Mouse (Mus musculus): ENCODE results near the gene Nrg3. TPM values are rescaled to one million over a fixed set of nuclear protein-coding genes. Genes with fewer than 3 reads are reported as not detected.
"Not testable (repeated sequence)": the region's sequence is repeated elsewhere in the genome, so short reads cannot be mapped to it uniquely, and the experiment has no call there.

Gene Nrg3
- total RNA-seq, 1 experiment from 2014 or later = not detected

- no peak for ATAC-seq (replicated peaks; ENCODE audit: insufficient number of reproducible peaks, low FRiP score, low TSS enrichment, poor library complexity, severe bottlenecking)
Observed at GRCm38 (mm10) chr14:39261016-39261415, 211.9 kb downstream of the Nrg3 start.

DNA sequence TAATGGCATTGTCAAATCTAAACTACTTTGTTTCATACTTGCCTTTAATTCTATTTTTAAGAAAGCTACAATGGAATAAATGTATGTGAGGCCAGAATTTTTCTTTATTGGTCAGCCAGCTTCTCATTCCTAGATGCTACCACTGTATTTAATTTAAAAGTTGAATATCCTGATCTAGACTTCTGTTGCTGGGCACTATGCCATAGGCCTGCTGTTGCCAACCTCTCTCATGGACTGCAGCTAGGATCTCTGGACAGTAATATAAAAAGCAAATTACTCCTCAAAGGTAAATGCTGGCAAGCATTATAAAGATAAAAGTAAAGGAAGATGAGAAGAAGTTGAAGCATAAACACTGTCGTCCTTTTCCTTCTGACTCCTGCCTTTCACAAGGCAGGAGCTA lies 217.5 kb downstream of the Nrg3 start:
- no peak for ATAC-seq (replicated peaks; ENCODE audit: insufficient number of reproducible peaks, low FRiP score, low TSS enrichment, poor library complexity, severe bottlenecking)

DNA sequence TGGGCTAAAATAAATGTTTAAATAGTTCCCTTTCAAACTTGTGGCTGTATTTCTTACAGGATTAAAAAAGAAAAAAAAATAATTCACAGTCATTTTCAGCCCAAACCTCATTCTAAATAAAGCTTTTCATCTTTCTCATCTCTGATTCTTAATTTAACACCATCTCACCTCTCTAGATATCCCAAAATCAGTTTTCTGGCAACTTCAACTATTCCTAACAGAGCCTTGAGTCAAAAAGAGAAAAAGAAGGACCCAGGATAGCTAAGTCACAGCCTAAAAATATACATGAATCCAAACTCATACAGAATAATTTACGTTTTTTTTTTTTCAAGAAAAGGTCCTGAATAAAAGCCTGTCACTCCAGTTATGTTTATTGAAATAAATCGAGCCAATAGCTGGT lies 232.6 kb downstream of the Nrg3 start:
- no peak for ATAC-seq (replicated peaks; ENCODE audit: insufficient number of reproducible peaks, low FRiP score, low TSS enrichment, poor library complexity, severe bottlenecking)

GRCm38 (mm10) chr14:39211472-39211871 lies 261.4 kb downstream of the Nrg3 start:
- no peak for ATAC-seq (replicated peaks; ENCODE audit: insufficient number of reproducible peaks, low FRiP score, low TSS enrichment, poor library complexity, severe bottlenecking)

DNA sequence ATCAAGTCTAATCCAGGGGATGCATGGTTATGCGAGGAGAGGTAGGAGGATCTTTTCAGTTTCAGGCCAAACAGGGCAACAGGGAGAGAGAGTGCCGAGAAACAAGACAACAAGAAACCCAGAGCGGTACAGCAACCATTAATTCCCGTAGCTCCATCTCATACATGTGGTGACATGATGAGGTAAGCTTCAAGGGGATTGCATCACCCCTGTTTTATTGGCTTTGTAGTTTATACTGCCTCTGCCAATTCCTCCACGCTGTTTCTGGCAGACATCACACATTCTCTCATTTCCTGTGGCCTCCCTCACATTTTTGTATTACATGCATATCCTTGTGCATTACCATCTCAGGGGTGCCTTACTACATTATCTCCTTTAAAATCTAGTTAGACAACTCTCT lies 280.9 kb downstream of the Nrg3 start:
- no peak for ATAC-seq (replicated peaks; ENCODE audit: insufficient number of reproducible peaks, low FRiP score, low TSS enrichment, poor library complexity, severe bottlenecking)

- no peak for ATAC-seq (replicated peaks; ENCODE audit: insufficient number of reproducible peaks, low FRiP score, low TSS enrichment, poor library complexity, severe bottlenecking)
Observed at GRCm38 (mm10) chr14:39173709-39174108, 299.2 kb downstream of the Nrg3 start.

GRCm38 (mm10) chr14:39160140-39160539 lies 312.7 kb downstream of the Nrg3 start:
- no peak for ATAC-seq (replicated peaks; ENCODE audit: insufficient number of reproducible peaks, low FRiP score, low TSS enrichment, poor library complexity, severe bottlenecking)

GRCm38 (mm10) chr14:39155462-39155861 lies 317.4 kb downstream of the Nrg3 start:
- ATAC-seq (replicated peaks; ENCODE audit: insufficient number of reproducible peaks, low FRiP score, low TSS enrichment, poor library complexity, severe bottlenecking) = no peak

DNA sequence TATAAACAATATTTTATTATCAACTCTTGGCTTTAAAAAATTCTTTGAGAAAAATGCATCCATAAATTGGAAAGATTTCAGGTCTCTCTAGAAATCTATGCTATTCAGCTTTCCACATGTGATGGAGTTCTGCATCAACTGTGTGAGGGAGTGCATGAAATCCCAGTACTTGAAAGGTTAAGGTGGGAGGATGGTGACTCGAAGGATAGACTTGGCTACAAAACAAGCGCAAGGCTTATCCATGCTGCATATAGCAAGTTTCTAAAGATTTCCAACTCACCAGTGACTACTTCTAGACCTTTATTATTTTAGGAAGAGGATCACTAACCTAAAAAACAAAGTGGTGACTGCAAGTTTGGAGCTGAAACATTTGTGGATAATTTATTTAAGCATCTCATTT lies 343.1 kb downstream of the Nrg3 start:
- no peak for ATAC-seq (replicated peaks; ENCODE audit: insufficient number of reproducible peaks, low FRiP score, low TSS enrichment, poor library complexity, severe bottlenecking)

- no peak for ATAC-seq (replicated peaks; ENCODE audit: insufficient number of reproducible peaks, low FRiP score, low TSS enrichment, poor library complexity, severe bottlenecking)
Observed at GRCm38 (mm10) chr14:39117977-39118376, 354.9 kb downstream of the Nrg3 start.

DNA sequence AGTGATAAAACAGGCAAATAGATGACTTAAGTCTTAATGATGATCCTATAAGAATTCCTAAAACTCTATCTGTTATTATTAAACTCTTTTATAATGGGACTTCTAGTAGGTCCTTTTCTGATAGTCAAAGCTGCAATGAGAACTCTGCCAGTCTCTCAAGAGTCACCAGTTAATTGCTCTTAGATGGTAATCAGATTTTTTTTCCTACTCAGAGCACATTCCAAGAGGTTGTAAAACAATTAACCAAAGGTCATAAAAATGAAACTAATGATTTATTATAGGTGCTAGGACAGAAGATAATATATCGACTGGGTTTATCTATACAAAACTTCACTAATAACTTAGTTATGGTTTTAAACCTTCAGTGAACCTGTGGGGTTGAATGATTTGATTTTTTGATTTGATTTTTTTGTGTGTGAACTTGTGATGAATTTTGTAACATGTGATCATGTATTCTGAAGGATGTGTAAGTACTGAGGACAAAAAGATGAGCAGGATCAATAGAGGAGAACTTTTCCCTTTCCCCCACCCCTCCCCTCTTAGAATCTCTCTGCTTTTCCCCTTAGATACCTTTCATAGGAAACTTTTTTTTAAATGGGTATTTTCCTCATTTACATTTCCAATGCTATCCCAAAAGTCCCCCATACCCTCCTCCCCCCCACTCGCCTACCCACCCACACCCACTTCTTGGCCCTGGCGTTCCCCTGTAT lies 356.2 kb downstream of the Nrg3 start:
- ATAC-seq (replicated peaks; ENCODE audit: insufficient number of reproducible peaks, low FRiP score, low TSS enrichment, poor library complexity, severe bottlenecking) = not testable (repeated sequence)

GRCm38 (mm10) chr14:39109566-39109965 lies 363.3 kb downstream of the Nrg3 start:
- no peak for ATAC-seq (replicated peaks; ENCODE audit: insufficient number of reproducible peaks, low FRiP score, low TSS enrichment, poor library complexity, severe bottlenecking)

DNA sequence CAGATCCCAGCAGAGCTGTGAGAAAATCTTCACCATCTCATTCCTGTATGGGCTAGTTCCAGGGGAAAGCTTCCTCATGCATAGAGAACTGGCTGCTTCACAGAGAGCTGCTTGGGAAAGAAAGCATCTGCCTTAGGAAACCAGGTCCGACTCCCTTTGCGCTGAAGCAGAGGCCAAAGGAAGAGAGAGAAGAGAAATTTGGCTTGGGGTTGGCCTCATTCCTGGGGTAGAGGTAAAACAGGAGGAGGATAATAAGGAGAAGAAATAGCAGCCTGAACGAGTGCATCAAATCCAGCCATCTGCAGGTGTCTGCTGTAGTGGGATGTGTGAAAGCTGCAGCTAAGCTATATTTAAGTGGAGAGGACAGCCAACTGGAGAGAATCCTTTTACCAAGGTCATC lies 366.1 kb downstream of the Nrg3 start:
- ATAC-seq (replicated peaks; ENCODE audit: insufficient number of reproducible peaks, low FRiP score, low TSS enrichment, poor library complexity, severe bottlenecking) = no peak

DNA sequence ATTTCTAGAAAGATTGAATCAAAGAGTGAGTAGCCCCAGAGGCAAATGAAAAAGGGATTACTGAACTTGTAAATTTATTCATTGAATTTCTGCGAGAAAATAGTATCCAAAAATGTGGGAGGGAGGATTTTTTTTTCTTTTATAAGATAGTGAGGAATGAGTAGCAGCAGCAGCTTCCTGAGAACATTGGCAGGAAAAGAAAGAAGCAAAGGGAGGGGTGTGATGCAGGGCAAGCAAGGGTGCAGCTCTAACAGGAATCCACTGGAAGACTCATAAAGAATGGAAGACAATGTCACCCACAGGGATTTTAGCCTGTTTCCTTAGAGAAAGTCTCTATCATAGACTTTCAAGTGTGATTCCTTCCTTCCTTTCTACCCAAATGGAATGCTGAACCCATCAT lies 377.7 kb downstream of the Nrg3 start:
- no peak for ATAC-seq (replicated peaks; ENCODE audit: insufficient number of reproducible peaks, low FRiP score, low TSS enrichment, poor library complexity, severe bottlenecking)

DNA sequence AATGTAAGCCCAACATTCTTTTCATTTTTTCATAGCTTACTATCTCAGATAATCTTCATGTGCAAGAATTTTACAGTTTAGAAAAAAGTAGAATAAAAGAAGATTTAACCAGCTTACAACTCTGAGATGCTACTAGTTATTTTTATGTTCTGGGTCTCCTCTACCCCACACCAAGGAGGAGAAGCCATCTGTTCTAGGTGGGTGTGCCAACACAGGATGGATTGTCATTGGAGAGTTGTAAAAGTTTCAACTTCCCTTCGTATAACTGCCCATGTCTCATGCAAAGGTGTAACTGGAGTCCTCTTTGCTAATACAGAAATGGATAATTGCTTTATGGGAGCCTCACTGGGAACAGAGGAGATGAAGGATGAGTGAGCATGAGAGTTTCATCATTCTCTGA lies 393.4 kb downstream of the Nrg3 start:
- no peak for ATAC-seq (replicated peaks; ENCODE audit: insufficient number of reproducible peaks, low FRiP score, low TSS enrichment, poor library complexity, severe bottlenecking)

- no peak for ATAC-seq (replicated peaks; ENCODE audit: insufficient number of reproducible peaks, low FRiP score, low TSS enrichment, poor library complexity, severe bottlenecking)
Observed at GRCm38 (mm10) chr14:39051542-39051941, 421.3 kb downstream of the Nrg3 start.

DNA sequence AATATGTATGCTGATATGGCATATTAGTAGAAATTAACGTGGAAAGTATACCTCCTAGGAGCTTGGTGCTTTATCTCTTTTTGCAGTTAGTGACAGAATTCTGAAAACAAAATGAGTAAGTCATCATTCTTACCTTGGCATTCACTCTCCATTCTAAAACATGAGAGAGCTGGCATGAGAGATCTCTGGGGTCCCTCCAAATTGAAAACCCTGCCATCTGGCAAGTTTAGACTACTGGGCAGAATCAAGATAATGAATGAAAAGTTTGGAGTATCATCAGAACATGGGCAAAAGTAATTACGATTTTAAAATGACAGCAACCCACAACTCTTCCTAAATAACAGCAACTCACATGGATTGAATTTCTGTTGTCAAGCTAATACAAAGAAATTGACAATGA lies 423.9 kb downstream of the Nrg3 start:
- ATAC-seq (replicated peaks; ENCODE audit: insufficient number of reproducible peaks, low FRiP score, low TSS enrichment, poor library complexity, severe bottlenecking) = no peak

GRCm38 (mm10) chr14:39044290-39044689 lies 428.6 kb downstream of the Nrg3 start:
- ATAC-seq (replicated peaks; ENCODE audit: insufficient number of reproducible peaks, low FRiP score, low TSS enrichment, poor library complexity, severe bottlenecking) = no peak

DNA sequence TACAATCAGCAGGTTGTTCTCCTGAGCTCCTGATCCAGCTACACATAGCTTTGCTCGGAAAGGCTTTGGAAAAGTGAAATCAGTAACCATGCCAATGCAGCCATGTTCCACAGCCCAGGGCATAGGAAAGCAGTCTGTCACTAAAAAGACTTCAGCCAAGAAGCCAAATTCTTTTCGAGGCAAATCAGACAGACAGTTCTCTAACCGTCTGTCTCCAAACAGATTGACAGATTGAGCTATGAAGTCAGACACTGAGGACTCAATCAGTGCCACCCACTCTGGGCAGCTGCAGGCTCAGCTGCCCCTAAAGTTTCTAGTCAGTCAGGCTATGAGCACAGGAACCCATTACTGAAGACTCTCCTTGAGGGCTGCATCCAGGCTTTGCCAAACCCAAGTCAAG lies 429.1 kb downstream of the Nrg3 start:
- no peak for ATAC-seq (replicated peaks; ENCODE audit: insufficient number of reproducible peaks, low FRiP score, low TSS enrichment, poor library complexity, severe bottlenecking)

- no peak for ATAC-seq (replicated peaks; ENCODE audit: insufficient number of reproducible peaks, low FRiP score, low TSS enrichment, poor library complexity, severe bottlenecking)
Observed at GRCm38 (mm10) chr14:39043384-39043783, 429.5 kb downstream of the Nrg3 start.

DNA sequence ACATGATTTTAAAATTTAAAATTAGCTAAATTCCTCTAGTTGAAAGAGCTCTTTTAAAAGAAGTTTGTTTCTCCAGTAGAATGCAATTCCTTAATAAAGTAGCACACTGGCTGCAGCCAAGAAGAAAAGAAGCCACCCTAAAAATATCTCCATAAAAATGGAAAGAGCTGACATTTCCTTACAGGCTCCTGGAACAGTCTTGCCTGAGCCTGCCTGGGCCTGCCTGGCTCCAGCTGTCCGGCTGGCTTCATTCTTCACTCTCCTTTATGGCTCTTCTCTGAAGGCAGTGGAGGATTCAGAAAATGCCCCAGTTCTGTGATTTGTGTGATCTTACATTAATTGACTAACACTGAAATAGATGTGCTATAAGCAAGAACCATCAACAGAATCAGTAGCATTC lies 433.8 kb downstream of the Nrg3 start:
- ATAC-seq (replicated peaks; ENCODE audit: insufficient number of reproducible peaks, low FRiP score, low TSS enrichment, poor library complexity, severe bottlenecking) = no peak

Data from monocyte, adult 5-6 weeks (primary cell).